Mouse (Mus musculus): Measurements from ENCODE around the gene Cetn3. TPM values are rescaled to one million over a fixed set of nuclear protein-coding genes. Genes with fewer than 3 reads are reported as not detected.

Gene Cetn3
- total RNA-seq, 2 experiments from 2014 or later, result 24.1 to 33.9 TPM

GRCm38 (mm10) chr13:81831838-81832237, 49.0 kb downstream of the Cetn3 start:
- intact Hi-C loops (cut with DNase I), result no loop called here
- no peak for TF ChIP-seq CTCF (IDR thresholded peaks at IDR 0.05)
- H3K4me3 ChIP-seq, result no peak overlapping the region

GRCm38 (mm10) chr13:81836386-81837177, 53.7 kb downstream of the Cetn3 start:
- Histone ChIP-seq H3K27ac (no peak overlapping the region), H3K4me3 (no peak overlapping the region)
- no peak for TF ChIP-seq CTCF (IDR thresholded peaks at IDR 0.05)
- intact Hi-C loops (cut with DNase I), result no loop called here
- no peak for DNase-seq

More at GRCm38 (mm10) chr13:81831838-81832237, 49.0 kb downstream of the Cetn3 start:
- no peak for DNase-seq
- H3K27ac ChIP-seq, result no peak overlapping the region

- no peak overlapping the region for H3K4me3 ChIP-seq
- no peak for TF ChIP-seq CTCF (IDR thresholded peaks at IDR 0.05)
- intact Hi-C loops (cut with DNase I), result no loop called here
- no peak for DNase-seq
- H3K27ac ChIP-seq, result no peak overlapping the region
Observed at GRCm38 (mm10) chr13:81838016-81838415, 55.1 kb downstream of the Cetn3 start.

GRCm38 (mm10) chr13:81838948-81839347, 56.1 kb downstream of the Cetn3 start:
- intact Hi-C loops (cut with DNase I), result no loop called here

GRCm38 (mm10) chr13:81840246-81840645, 57.4 kb downstream of the Cetn3 start:
- Histone ChIP-seq H3K27ac (no peak overlapping the region), H3K4me3 (no peak overlapping the region)
- no peak for DNase-seq
- no peak for TF ChIP-seq CTCF (IDR thresholded peaks at IDR 0.05)
- intact Hi-C loops (cut with DNase I), result no loop called here

More at GRCm38 (mm10) chr13:81838948-81839347, 56.1 kb downstream of the Cetn3 start:
- no peak for DNase-seq
- Histone ChIP-seq H3K4me3 (no peak overlapping the region), H3K27ac (no peak overlapping the region)
- no peak for TF ChIP-seq CTCF (IDR thresholded peaks at IDR 0.05)

GRCm38 (mm10) chr13:81840646-81841045, 57.8 kb downstream of the Cetn3 start:
- intact Hi-C loops (cut with DNase I), result no loop called here
- H3K27ac ChIP-seq, result no peak overlapping the region
- H3K4me3 ChIP-seq, result no peak overlapping the region
- DNase-seq, result no peak
- TF ChIP-seq CTCF (IDR thresholded peaks at IDR 0.05), result no peak

GRCm38 (mm10) chr13:81842278-81842677, 59.4 kb downstream of the Cetn3 start:
- Histone ChIP-seq H3K27ac (no peak overlapping the region), H3K4me3 (no peak overlapping the region)
- DNase-seq, result no peak
- intact Hi-C loops (cut with DNase I), result no loop called here
- TF ChIP-seq CTCF (IDR thresholded peaks at IDR 0.05), result no peak

Other genes with a start within 250 kb of the Cetn3 start
- not detected for gene Adgrv1, start 149.9 kb upstream of the Cetn3 start, total RNA-seq (2021)
- gene Lysmd3, start 125.4 kb upstream of the Cetn3 start, total RNA-seq (2021), result 1 to 10 TPM; 7.9 to 9.2 TPM
- 1 to 10 TPM; 1.3 to 2.2 TPM for gene Polr3g, start 72.1 kb upstream of the Cetn3 start, total RNA-seq (2021)
- gene Mblac2, start 71.7 kb upstream of the Cetn3 start, total RNA-seq (2021), result 1 to 10 TPM; 1.6 to 2.0 TPM